Mouse (Mus musculus): ENCODE results near the gene Bud23.

DNA sequence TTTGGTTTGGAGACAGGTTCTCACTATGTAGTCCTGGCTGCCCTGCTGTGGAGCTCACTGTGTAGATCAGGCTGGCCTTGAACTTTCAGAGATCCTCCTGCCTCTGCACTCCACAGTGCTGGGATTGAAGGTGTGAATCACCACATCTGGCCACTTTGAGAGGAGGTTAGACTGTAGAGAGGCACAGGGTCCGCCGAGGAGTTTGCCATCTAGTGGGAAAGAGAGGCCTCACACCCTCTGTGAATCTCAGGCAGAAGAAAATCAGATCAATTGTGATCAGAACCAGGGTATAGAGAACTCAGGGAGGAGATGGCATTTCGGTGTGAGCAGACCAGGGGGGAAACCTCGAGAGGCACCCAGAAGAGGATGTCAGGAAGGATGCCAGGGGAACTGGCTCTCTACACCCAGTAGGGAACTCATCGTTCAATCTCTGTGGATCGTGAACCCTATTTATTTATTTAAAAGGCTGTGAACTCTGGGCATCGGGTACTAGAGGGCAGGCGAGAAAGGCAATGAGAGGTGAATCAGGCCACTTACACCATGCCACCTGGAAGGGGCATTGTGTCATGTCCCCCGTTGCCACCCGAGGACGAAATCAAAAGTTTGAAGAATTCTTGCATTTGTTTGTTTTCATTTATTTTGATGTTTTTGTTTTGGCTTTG lies 39.4 kb upstream of the Bud23 start:
- TF ChIP-seq POLR2A (IDR thresholded peaks at IDR 0.05; ENCODE audit: borderline replicate concordance, extremely low read depth, low read depth, low read length) (no peak), CTCF (IDR thresholded peaks at IDR 0.05; ENCODE audit: insufficient read depth, low read length) (peak; percentile 48; the same call in 1 of the 2 replicates)

All from lung, adult 2 months (tissue).